Mouse (Mus musculus): ENCODE results near the gene Tmcc3. TPM values are rescaled to one million over a fixed set of nuclear protein-coding genes. Genes with fewer than 3 reads are reported as not detected.

Tmcc3 gene
- total RNA-seq, 4 experiments from 2014 or later, result 12.4 to 22.2 (median 15.1) TPM

- no peak for DNase-seq
Observed at GRCm38 (mm10) chr10:94640067-94640466, 328.3 kb downstream of the Tmcc3 start.

Small RNA genes lying within 50 kb of the gene (microRNA-seq; reads per million reads assigned to microRNA genes)
- 0 reads per million in 2 experiments for gene Mir7211

Other genes with a start within 250 kb of the Tmcc3 start
- 10 to 100 TPM; 12.7 to 17.0 (median 14.6) TPM for gene Nr2c1, start 163.9 kb upstream of the Tmcc3 start, total RNA-seq (2022)
- 100 to 1,000 TPM; 224 to 278 (median 248) TPM for gene Ndufa12, start 113.2 kb upstream of the Tmcc3 start, total RNA-seq (2022)
- not detected for gene Gm4792, start 13.2 kb upstream of the Tmcc3 start, total RNA-seq (2022)

Data from adrenal gland, adult 8-10 months (tissue).